Mouse (Mus musculus) ES-Bruce4 (cell line): ENCODE measurements around the gene Kcnq4.

ENCODE experiments used
- CTCF ChIP-seq: IDR thresholded peaks from one replicate; pipeline ENCODE4 v1.8.1; 2011; ENCODE audit warnings: low read depth, low read length
- POLR2A ChIP-seq: IDR thresholded peaks from one replicate; pipeline ENCODE4 v1.8.1; 2011; ENCODE audit warnings: low read length; ENCODE audit not compliant: insufficient read depth

DNA sequence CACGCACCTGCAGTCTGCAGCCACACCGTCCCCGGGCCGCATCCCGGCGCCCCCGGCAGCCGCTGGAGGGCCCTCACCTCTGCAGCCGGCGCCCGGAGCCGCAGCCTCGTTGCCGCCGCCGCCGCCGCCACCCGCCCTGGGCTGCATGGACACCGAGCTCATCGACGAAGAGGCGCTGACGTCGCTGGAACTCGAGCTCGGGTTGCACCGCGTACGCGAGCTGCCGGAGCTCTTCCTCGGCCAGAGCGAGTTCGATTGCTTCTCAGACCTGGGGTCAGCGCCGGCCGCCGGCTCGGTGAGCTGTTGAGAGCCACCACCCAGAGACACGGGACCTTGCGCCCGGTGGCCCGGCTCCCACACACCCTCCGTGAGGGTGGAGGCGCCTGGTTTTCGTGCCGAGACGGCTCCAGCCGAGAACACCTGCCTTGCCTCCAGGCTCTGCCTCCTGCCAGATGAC lies 81.3 kb downstream of the Kcnq4 start:
- no peak for TF ChIP-seq POLR2A
- no peak for TF ChIP-seq CTCF
